Mouse (Mus musculus): ENCODE measurements around the gene Fap. TPM values are rescaled to one million over a fixed set of nuclear protein-coding genes. Genes with fewer than 3 reads are reported as not detected.

Fap gene
- total RNA-seq, 2 experiments from 2014 or later, result 3.6 to 4.4 TPM

GRCm38 (mm10) chr2:62549131-62549530 lies 24.7 kb downstream of the Fap start:
- intact Hi-C loops (cut with DNase I), result loop anchor here (2.0 kb wide), 2 partner anchors 24 to 78 kb away; no protein-coding TSS in a partner anchor

GRCm38 (mm10) chr2:62548104-62548503 lies 25.8 kb downstream of the Fap start:
- intact Hi-C loops (cut with DNase I), result loop anchor here (2.0 kb wide), 2 partner anchors 25 to 79 kb away; no protein-coding TSS in a partner anchor
- DNase-seq (ENCODE audit: low spot score in 2 of 2), result peak in 1 of 2 experiments; percentile 66

More at GRCm38 (mm10) chr2:62549131-62549530, 24.7 kb downstream of the Fap start:
- DNase-seq (ENCODE audit: low spot score in 2 of 2), result no peak

- no peak for DNase-seq (ENCODE audit: low spot score in 2 of 2)
- intact Hi-C loops (cut with DNase I), result no loop called here
Measured at GRCm38 (mm10) chr2:62535483-62535882, 38.4 kb downstream of the Fap start.

- no peak for DNase-seq (ENCODE audit: low spot score in 2 of 2)
- intact Hi-C loops (cut with DNase I), result no loop called here
Measured at GRCm38 (mm10) chr2:62531065-62531464, 42.8 kb downstream of the Fap start.

- intact Hi-C loops (cut with DNase I), result loop anchor here (2.0 to 5.0 kb wide), 2 partner anchors 46 to 101 kb away; no protein-coding TSS in a partner anchor
- DNase-seq (ENCODE audit: low spot score in 2 of 2), result peak in 1 of 2 experiments; percentile 92
Measured at GRCm38 (mm10) chr2:62526399-62526798, 47.5 kb downstream of the Fap start.

- peak in 1 of 2 experiments; percentile 95 for DNase-seq (ENCODE audit: low spot score in 2 of 2)
- intact Hi-C loops (cut with DNase I), result loop anchor here (2.0 to 10.0 kb wide), 2 partner anchors 63 to 703 kb away; no protein-coding TSS in a partner anchor
Measured at GRCm38 (mm10) chr2:62517790-62518189, 56.1 kb downstream of the Fap start.

GRCm38 (mm10) chr2:62514477-62514876 lies 59.4 kb downstream of the Fap start:
- intact Hi-C loops (cut with DNase I), result loop anchor here (10.0 kb wide), 1 partner anchor 700 kb away; no protein-coding TSS in a partner anchor
- peak in 1 of 2 experiments; percentile 58 for DNase-seq (ENCODE audit: low spot score in 2 of 2)

GRCm38 (mm10) chr2:62513477-62513876 lies 60.4 kb downstream of the Fap start:
- DNase-seq (ENCODE audit: low spot score in 2 of 2), result peak; percentile 65 to 96
- intact Hi-C loops (cut with DNase I), result loop anchor here (10.0 kb wide), 1 partner anchor 699 kb away; no protein-coding TSS in a partner anchor

GRCm38 (mm10) chr2:62507130-62507529 lies 66.7 kb downstream of the Fap start:
- intact Hi-C loops (cut with DNase I), result no loop called here
- DNase-seq (ENCODE audit: low spot score in 2 of 2), result no peak

GRCm38 (mm10) chr2:62506441-62506840 lies 67.4 kb downstream of the Fap start:
- intact Hi-C loops (cut with DNase I), result no loop called here
- no peak for DNase-seq (ENCODE audit: low spot score in 2 of 2)

GRCm38 (mm10) chr2:62504269-62504796 lies 69.5 kb downstream of the Fap start:
- DNase-seq (ENCODE audit: low spot score in 2 of 2), result no peak
- intact Hi-C loops (cut with DNase I), result no loop called here

GRCm38 (mm10) chr2:62503326-62503725 lies 70.5 kb downstream of the Fap start:
- intact Hi-C loops (cut with DNase I), result no loop called here
- DNase-seq (ENCODE audit: low spot score in 2 of 2), result peak in 1 of 2 experiments; percentile 72

- DNase-seq (ENCODE audit: low spot score in 2 of 2), result peak; percentile 41 to 69
- intact Hi-C loops (cut with DNase I), result no loop called here
Measured at GRCm38 (mm10) chr2:62502516-62502915, 71.4 kb downstream of the Fap start.

- no peak for DNase-seq (ENCODE audit: low spot score in 2 of 2)
- intact Hi-C loops (cut with DNase I), result loop anchor here (5.0 kb wide), 1 partner anchor 128 kb away; no protein-coding TSS in a partner anchor
Measured at GRCm38 (mm10) chr2:62498821-62499220, 75.1 kb downstream of the Fap start.

GRCm38 (mm10) chr2:62498086-62498485 lies 75.8 kb downstream of the Fap start:
- intact Hi-C loops (cut with DNase I), result loop anchor here (5.0 kb wide), 1 partner anchor 129 kb away; no protein-coding TSS in a partner anchor
- no peak for DNase-seq (ENCODE audit: low spot score in 2 of 2)

GRCm38 (mm10) chr2:62497333-62498002 lies 76.4 kb downstream of the Fap start:
- no peak for DNase-seq (ENCODE audit: low spot score in 2 of 2)
- intact Hi-C loops (cut with DNase I), result loop anchor here (5.0 kb wide), 1 partner anchor 130 kb away; no protein-coding TSS in a partner anchor

GRCm38 (mm10) chr2:62495407-62495806 lies 78.5 kb downstream of the Fap start:
- DNase-seq (ENCODE audit: low spot score in 2 of 2), result peak in 1 of 2 experiments; percentile 88

GRCm38 (mm10) chr2:62489832-62490231 lies 84.0 kb downstream of the Fap start:
- DNase-seq (ENCODE audit: low spot score in 2 of 2), result peak in 1 of 2 experiments; percentile 60
- intact Hi-C loops (cut with DNase I), result no loop called here

More at GRCm38 (mm10) chr2:62495407-62495806, 78.5 kb downstream of the Fap start:
- intact Hi-C loops (cut with DNase I), result loop anchor here (5.0 kb wide), 1 partner anchor 132 kb away; no protein-coding TSS in a partner anchor

- DNase-seq (ENCODE audit: low spot score in 2 of 2), result no peak
Measured at GRCm38 (mm10) chr2:62484906-62485305, 89.0 kb downstream of the Fap start.

GRCm38 (mm10) chr2:62483550-62483949 lies 90.3 kb downstream of the Fap start, which contains the start of gene Gcg:
TSS of gene Gcg (minus strand) at chr2:62483650.
- no peak for DNase-seq (ENCODE audit: low spot score in 2 of 2)
- intact Hi-C loops (cut with DNase I), result no loop called here

More at GRCm38 (mm10) chr2:62484906-62485305, 89.0 kb downstream of the Fap start:
- intact Hi-C loops (cut with DNase I), result no loop called here
